Mouse (Mus musculus): ENCODE measurements around the gene Tarm1.

- TF ChIP-seq CTCF (IDR thresholded peaks at IDR 0.05; ENCODE audit: borderline replicate concordance, extremely low read depth, insufficient read depth, insufficient read length) (peak; percentile 89), POLR2A (IDR thresholded peaks at IDR 0.05; ENCODE audit: borderline replicate concordance, extremely low read depth, insufficient read depth, insufficient read length, poor library complexity, severe bottlenecking) (no peak)
These were observed 53.5 kb downstream of the Tarm1 start for GRCm38 (mm10) chr7:3448737-3449454.
